Mouse (Mus musculus): ENCODE data around the gene Tbx3. TPM values are rescaled to one million over a fixed set of nuclear protein-coding genes. Genes with fewer than 3 reads are reported as not detected.
A peak's percentile ranks its signal among the peaks of the same experiment; 100 is the strongest.

Tbx3 gene
- total RNA-seq, 2 experiments from 2014 or later = 6.5 to 9.4 TPM

DNA sequence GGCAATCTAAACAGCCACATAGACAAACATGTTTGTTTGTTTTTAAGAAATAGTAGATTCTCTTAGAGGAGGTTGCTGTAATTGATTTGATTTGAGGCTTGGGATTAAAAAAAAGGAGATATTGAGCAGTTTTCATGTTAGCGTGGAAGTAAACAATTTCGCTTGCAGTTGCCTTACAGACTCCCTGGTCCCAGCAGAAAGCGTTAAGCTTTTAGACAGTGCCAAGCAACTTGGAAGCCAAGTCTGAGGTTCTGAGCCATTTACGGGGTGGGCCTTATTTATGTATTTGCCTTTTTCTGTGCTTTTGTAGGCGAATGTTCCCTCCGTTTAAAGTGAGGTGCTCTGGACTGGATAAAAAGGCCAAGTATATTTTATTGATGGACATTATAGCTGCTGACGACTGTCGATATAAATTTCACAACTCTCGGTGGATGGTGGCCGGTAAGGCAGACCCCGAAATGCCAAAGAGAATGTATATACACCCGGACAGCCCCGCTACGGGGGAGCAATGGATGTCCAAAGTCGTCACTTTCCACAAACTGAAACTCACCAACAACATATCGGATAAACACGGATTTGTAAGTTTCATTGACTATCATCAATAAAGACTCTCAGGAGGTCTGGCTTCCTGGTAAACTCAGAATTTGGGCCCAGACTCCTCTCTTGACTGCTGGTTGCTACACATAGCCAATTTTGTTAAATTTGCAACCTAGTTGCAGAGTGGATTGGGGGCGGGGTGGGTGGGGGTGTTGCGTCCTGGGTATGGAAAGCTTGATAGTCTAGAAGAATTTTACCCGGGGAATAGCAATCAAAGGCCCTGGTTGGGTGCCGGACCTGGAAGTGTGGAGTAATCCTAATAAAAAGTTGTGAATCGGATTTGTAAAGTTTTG is 3.5 kb downstream of the Tbx3 start:
- no peak for DNase-seq
- intact Hi-C loops (cut with DNase I; ENCODE audit: low total_unique reads) = no loop called here

DNA sequence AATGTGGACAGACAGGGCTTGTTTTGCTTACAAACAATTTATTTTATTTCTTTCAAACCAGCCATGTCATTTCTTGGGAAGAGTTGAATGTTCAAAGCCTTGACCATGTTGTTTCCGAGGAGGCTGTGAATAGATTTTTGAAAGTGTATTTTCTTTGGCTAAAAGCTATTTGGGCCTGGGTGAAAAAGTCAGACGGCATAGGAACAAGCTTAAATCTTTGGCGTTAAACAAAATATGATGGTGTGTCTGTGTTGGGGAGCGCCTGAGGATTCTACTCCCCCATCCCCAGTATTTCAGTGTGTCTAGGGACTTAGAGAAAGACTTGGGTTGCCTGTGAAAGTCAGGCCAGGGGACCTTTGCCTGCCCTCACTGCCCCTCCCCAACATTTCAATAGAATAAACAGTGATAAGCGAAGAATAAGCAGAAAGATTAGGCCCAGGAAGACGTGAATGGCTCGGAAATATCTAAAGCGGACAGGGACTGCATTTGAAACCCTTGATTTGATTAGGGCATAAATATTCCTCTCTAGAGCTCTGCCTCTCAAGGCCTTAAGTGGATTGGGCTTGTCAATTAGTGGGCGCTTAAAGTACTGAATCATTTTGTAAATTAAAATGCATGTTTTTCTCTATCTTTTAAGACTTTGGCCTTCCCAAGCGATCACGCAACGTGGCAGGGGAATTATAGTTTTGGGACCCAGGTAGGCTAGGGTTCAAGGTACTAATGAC is 4.3 kb downstream of the Tbx3 start:
- intact Hi-C loops (cut with DNase I; ENCODE audit: low total_unique reads) = no loop called here
- no peak for DNase-seq

DNA sequence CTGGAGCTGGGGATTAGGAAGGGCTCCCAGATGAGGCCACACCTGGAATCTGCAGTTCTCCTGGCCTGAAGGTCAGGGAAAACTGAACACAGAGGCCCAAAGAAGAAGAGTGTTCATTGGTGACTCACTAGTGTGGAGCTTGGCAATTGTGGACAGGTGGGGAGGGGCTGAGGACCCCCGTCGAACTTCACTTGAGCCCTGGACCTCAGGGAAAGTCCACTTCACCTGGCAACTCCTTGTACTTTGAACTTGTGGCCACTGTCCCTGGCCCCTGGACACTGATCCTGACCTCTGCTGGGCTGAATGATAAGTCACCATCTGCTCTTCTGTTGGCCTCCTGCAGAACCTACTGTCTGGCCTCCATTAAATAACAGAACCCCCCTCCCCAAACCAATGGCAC is 5.8 kb downstream of the Tbx3 start:
- no peak for DNase-seq
- intact Hi-C loops (cut with DNase I; ENCODE audit: low total_unique reads) = no loop called here

DNA sequence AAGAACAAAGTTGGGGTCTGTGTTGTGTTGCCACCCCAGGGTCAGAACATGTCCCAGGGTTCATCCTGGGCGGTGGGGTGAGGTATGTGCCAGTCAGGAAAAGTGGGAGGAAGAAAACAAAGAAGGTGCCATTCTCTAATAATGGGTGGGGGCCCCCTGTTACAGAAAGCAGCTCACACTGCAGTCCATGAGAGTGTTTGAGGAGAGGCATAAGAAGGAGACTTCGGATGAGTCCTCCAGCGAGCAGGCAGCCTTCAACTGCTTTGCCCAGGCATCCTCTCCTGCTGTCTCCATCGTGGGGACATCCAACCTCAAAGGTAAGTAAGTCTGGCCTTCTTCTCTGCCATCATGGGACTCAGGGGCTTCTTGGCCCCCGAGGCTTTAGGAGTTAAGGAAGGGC is 8.0 kb downstream of the Tbx3 start:
- no peak for DNase-seq
- intact Hi-C loops (cut with DNase I; ENCODE audit: low total_unique reads) = no loop called here

DNA sequence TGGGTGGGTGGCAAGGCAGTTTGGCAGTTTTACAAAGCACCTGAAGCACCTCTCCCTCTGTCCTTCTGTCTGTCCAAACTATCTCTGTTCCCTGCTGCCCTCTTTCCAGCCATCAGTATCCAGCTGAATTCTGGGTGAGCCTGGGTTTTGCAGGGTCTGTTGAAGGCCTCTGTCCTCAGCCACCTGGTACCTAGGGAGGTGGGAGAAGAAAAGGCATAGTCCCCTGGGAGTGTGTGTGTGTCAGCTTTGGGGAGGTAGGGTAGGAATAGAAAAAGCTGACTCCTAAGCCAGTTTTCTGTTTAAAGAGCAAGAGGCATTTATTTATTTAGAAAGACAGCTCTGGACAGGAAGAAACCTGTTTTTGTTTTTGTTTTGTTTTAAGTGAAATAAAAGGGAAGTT is 8.6 kb downstream of the Tbx3 start:
- DNase-seq = no peak
- intact Hi-C loops (cut with DNase I; ENCODE audit: low total_unique reads) = no loop called here

DNA sequence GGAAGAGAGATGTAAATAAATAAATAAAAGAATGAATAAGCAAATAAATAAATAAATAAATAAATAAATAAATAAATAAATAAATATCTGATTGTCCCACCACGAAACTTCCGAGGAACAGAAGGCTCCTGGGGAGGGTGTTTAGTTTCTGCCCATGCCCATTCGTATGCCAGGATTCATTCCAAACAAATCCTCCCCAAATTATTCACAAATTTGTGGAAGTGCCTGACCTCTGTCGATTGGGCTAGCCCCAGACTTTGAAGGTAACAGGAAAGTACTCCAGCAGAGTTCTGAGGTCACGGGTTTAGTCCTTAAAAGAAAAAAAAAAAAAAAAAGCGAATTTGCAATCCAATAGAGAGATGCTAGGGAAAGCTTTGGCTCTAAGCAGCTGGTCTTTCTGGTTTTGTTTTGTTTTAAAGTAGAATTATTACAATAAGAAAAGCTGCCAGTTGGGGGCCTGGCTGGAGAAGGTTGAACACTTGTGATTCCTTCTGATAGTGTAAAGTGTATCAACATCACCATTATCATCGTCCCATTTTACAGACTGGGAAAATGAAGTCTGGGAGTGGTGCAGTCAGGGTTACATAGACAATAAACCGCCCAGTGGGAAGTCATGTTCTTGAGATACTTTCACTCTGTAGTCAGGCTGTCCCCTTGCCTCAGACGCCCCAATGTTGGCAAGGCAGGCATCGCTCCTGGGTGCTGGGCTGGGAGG is 9.3 kb downstream of the Tbx3 start:
- no peak for DNase-seq
- intact Hi-C loops (cut with DNase I; ENCODE audit: low total_unique reads) = no loop called here

DNA sequence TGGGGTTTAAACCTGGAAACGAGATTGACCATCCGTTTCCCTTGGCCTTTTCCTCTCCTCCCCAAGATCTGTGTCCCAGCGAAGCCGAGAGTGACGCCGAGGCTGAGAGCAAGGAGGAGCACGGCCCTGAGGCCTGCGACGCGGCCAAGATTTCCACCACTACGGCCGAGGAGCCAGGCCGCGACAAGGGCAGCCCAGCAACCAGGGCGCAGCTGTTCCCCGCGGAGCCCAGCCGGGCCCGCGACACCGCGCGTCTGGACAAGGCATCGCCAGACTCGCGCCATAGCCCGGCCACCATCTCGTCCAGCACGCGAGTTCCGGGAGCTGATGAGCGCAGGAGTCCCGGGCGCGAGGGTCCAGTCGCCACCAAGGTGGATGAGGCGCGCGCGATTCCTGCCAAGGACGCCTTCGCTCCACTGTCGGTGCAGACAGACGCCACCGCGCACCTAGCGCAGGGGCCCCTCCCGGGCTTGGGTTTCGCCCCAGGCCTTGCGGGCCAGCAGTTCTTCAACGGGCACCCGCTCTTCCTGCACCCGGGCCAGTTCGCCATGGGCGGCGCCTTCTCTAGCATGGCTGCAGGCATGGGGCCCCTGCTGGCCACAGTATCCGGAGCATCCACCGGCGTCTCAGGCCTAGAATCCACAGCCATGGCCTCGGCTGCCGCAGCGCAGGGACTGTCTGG is 10.0 kb downstream of the Tbx3 start:
- DNase-seq = peak; percentile 24

DNA sequence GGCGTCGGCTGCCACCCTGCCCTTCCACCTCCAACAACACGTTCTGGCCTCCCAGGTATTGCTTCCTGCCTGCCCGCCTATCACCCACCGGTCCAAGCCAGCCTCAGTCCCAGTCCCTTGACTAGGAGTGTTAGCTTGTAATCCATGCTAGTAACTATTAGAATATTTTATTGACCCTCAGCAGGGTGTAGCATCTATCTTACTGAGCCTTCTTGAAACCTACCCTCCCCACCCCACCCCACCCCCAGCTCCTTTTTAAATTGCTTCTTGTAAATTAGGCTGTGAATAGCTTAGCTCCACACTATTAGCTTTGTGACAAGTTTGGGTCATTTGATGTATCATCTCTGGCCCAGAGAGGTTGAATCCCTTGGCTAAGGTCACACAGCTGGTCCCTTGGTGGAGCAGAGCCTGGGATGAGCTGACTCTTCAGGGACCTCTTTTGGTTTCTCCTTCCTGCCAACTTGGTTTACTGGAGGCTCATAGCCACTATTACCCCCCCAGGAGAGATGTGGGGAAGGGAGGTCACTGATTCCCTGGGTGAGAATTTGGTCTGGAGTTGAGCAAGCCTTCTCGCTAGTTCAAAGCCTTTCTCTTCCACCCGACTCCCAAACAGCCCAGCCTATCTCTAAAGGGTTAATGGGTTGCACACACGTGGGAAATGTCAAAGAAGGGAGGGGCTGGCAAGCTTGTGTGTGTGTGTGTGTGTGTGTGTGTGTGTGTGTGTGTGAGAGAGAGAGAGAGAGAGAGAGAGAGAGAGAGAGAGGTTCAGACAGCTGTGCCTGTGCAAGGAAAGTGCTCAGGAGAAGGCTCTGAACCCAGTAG is 10.8 kb downstream of the Tbx3 start:
- intact Hi-C loops (cut with DNase I; ENCODE audit: low total_unique reads) = no loop called here
- no peak for DNase-seq

More for the DNA sequence above, 10.0 kb downstream of the Tbx3 start:
- intact Hi-C loops (cut with DNase I; ENCODE audit: low total_unique reads) = no loop called here

DNA sequence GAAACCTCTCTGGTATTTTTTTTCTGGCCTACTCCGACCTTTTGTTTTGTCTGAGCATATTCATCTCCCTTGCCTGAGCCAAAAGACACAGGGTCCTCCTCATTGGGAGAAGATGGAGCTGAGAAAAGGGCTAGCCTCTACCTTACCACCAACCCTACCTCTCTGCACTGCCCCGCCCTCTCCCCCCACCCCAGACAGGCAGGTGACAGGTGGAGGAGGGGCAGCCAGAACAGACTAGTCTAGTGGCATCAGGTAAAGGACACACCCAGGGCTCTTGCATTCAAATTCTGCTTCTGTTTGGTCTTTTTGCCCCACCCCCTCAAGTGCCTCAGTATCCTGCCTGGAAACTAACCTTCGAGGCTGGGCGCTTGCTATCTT is 11.4 kb downstream of the Tbx3 start:
- intact Hi-C loops (cut with DNase I; ENCODE audit: low total_unique reads) = no loop called here

DNA sequence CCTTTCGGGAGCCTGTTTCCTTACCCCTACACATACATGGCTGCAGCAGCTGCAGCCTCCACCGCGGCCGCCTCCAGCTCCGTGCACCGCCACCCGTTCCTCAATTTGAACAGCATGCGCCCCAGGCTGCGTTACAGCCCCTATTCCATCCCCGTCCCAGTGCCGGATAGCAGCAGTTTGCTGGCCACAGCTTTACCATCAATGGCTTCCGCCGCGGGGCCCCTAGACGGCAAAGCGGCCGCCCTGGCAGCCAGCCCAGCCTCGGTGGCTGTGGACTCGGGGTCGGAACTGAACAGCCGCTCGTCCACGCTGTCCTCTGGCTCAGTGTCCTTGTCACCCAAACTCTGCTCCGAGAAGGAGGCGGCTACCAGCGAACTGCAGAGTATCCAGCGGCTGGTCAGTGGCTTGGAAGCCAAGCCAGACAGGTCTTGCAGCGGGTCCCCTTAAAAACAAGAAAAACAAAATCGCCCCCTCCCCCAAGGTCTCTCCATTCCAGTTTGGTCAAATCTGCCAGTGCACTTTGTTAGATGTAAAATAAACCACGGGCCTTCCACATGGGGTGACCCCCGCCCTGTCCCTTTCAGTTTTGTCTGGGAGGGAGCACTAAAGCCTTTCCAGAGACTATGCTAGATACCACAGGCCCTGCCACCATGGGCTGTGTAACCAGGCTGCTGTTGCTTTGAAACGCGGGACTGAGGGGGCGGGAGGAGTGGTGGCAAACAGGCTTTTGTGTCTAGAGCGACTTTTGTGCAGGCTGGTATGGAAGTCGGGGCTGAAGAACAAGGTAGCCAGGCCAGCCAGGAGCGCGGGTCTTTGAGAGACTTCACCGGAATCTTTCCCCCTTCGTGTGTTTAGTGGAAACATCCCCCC is 12.4 kb downstream of the Tbx3 start:
- intact Hi-C loops (cut with DNase I; ENCODE audit: low total_unique reads) = no loop called here
- no peak for DNase-seq

More for the DNA sequence above, 11.4 kb downstream of the Tbx3 start:
- DNase-seq = no peak

DNA sequence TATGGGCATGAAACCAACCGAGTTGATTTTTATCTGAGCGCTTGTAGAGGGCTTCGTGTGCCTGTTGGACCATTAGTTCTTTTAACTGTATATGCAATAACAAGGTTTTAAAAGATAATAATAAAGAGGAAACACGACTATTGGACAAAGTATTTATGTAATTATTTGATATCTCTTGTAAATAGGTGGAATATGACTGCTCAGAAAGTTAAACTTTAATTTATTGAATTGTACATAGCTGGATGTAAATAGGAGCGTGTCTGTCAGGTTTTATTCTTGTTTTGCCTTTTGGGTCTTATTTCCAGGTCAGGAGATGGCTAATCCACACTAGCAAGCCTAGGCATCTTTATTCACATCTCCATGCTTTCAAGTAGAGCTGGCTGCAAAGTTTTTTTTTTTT is 13.4 kb downstream of the Tbx3 start:
- intact Hi-C loops (cut with DNase I; ENCODE audit: low total_unique reads) = no loop called here

DNA sequence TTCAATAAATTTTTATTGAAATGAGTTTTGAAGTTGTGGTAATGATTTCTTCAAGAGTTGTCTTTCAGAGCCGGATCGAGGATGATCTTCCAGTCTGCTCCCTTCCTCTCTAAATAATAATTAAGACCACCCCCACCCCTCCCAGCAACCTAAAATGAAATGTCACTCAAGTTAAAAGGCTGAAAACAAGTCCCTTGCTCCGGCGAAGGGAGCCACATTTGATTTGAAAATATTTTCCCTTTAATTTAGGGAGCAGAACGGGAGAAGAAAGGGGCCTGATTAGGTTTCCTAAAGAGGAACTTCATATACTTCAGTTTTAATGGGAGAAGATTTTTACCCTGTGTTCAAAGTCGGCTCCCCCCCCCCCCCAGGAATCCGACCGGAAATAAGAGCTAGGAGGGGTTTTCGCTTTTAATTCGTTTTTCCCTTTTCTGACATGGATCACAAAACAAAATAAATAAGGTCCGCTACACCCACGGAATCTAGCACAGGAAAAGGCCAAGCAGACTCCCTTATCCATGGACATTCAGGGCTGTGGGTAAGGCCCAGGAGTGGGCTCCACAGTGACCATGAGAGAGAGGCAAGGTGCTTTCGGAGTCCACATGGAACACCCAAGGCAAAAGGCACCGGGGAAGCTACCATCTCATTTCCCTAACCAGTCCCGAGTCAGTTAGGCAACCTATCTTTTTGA is 14.4 kb downstream of the Tbx3 start:
- no peak for DNase-seq
- intact Hi-C loops (cut with DNase I; ENCODE audit: low total_unique reads) = no loop called here

More for the DNA sequence above, 13.4 kb downstream of the Tbx3 start:
- DNase-seq = no peak

DNA sequence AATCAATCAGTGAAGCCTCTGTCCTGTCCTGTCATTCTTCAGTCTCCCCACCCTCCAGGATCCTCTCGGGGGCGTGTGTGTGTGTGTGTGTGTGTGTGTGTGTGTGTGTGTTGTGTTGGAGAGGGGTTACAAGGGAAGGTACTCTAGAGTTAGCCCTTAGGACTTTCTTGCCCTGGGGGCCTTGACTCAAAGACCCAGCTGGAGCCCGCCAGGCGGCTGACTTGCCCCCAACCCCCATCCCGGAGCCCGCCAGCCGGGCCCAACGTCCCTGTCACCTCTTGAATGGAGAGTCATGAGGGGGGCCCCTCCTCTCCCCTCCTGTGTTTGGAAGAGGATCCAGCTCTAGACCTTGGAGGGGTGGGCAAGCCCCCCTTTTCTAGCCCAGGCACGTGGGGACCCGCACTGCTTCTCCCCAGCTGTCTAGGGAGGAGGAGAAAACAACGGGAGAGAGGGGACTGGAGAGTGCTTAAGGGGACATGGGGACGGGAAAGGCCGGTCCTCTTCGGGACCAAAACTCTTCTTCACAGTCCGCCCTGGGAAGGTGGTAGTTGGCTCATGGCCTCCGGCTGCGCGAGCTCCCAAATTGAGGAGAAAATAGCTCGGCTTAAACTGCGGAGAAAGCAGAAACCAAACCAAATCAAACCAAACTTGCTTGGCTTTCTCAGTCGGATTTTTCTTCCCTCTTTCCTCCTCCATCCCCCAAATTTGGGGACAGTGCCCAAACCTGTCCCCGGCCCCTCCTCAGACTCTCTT is 15.2 kb downstream of the Tbx3 start:
- no peak for DNase-seq
- intact Hi-C loops (cut with DNase I; ENCODE audit: low total_unique reads) = no loop called here

DNA sequence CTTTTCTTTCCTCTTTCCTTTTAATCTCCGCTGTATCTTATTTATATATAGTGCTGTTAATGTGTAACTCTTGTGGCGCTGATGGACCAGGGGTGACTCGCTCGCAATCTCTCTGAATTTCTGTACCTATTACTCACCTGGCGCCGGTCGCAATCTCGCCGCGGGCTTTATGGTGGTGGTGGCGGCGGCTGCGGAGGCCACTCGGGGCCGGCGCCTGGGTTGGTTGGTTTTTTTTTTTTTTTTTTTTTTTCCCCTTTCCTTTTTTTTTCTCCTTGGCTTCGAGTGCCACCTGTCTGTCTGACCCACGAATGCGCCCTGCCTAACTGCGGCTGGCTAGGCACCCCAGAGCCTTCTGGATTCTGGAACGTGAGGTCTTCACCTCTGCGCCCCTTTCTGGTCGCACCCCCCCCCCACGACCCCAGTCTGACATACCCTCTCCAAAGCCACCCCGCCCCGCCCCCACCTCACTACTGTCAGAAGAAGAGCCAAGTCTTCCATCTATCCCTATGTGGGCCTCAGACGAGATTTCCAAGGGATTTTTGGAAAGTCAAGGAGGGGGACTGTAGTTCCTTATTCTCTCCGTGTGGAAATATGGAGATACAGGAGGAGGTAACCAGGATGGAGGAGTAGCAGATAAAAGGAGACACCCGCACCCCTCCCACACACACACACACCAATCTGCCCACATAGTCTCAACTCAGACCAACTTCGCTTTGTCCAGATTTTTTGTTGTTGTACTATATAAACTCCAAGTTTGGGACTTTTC is 15.9 kb downstream of the Tbx3 start:
- intact Hi-C loops (cut with DNase I; ENCODE audit: low total_unique reads) = no loop called here
- DNase-seq = peak; percentile 45

DNA sequence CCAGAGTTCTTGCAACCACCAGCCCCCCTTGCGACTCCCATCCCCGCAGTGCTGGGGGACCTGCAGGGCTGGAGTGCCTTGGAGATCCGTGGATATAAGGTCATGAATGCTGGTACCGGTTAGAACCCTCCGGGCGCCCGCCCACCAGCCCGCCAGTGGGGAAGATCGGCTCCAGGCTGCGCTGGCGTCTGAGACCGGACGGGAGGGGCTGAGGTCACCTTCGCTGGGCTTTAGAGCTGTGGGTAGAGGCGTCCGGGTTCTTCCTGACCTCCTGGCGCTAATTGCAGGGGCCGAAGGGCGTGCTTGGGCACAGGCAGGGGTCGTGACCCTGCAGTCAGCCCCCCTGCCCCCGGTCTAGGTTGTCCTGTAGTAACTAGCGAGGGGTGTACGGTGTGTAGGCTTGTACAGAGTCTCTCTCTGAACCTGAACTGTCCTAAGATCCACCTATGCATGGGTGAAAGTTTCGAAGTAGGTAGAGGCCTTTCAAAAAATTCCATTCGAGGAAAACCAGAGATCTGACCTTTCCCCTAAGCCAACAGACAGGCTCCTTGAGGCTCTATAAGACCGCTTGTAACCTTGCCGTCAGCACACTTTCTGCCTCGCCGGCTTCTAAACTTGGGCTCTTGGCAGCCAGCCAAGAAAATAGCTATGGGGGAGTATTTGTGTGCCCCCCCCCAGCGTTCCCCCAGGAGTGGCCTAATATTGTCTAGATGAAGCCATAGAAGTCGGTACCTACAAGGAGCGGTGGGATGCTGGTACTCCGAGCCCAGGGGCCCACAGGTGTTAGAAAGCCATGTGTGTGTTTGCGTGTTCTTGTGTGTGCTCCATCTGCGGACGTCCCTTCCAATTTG is 16.8 kb downstream of the Tbx3 start:
- intact Hi-C loops (cut with DNase I; ENCODE audit: low total_unique reads) = no loop called here
- DNase-seq = no peak

All from gastrocnemius, postnatal 14 days (tissue).